Mouse (Mus musculus) lung, embryonic 14.5 days (tissue): ENCODE data around the gene Thegl. TPM values are rescaled to one million over a fixed set of nuclear protein-coding genes. Genes with fewer than 3 reads are reported as not detected.

Experiments
- ATAC-seq: fragments of 200-750 bp; cut with Nextera tagmentation; 2 replicates; pipeline ENCODE4 v1.8.0; 2017; ENCODE audit warnings: mild to moderate bottlenecking, moderate TSS enrichment, moderate library complexity; ENCODE audit not compliant: insufficient read depth
- DNase-seq: peaks from one replicate; pipeline ENCODE4 v3.0.0-alpha.2; 2015
- H3K27ac ChIP-seq: fragments of 300-500 bp; sonication (generic); 2 replicates; pipeline ENCODE4 v1.5.1; 2014; ENCODE audit warnings: low read depth, mild to moderate bottlenecking, moderate library complexity
- H3K27me3 ChIP-seq: fragments of 300-500 bp; sonication (generic); 2 replicates; pipeline ENCODE4 v1.6.1; 2014; ENCODE audit warnings: low read length, control low read depth; ENCODE audit not compliant: insufficient read depth
- H3K36me3 ChIP-seq: fragments of 300-500 bp; sonication (generic); 2 replicates; pipeline ENCODE4 v1.6.1; 2014; ENCODE audit warnings: control low read depth; ENCODE audit not compliant: insufficient read depth
- H3K4me1 ChIP-seq: fragments of 300-500 bp; sonication (generic); 2 replicates; pipeline ENCODE4 v1.6.1; 2014; ENCODE audit warnings: antibody characterized with exemption, control low read depth; ENCODE audit not compliant: insufficient read depth
- H3K4me2 ChIP-seq: fragments of 300-500 bp; sonication (generic); 2 replicates; pipeline ENCODE4 v1.6.1; 2014; ENCODE audit warnings: mild to moderate bottlenecking
- H3K4me3 ChIP-seq: fragments of 300-500 bp; sonication (generic); 2 replicates; pipeline ENCODE4 v1.5.1; 2014; ENCODE audit warnings: low read depth, low read length
- H3K9ac ChIP-seq: fragments of 300-500 bp; sonication (generic); 2 replicates; pipeline ENCODE4 v1.6.1; 2014
- H3K9me3 ChIP-seq: fragments of 300-500 bp; sonication (generic); 2 replicates; pipeline ENCODE4 v1.6.1; 2016; ENCODE audit warnings: low read depth, low read length, control low read depth
- CTCF ChIP-seq: IDR thresholded peaks from 2 replicates; pipeline ENCODE4 v1.5.1; 2016; ENCODE audit warnings: antibody characterized with exemption, low read depth
- WGBS: fragments of 180-500 bp; shearing (Covaris S2); extraction: QIAGEN DNeasy Blood & Tissue Kit; methylation state at CpG from one replicate; pipeline ENCODE4 v1.1.7; 2014; 5-methylcytosine and 5-hydroxymethylcytosine counted together
- polyA plus RNA-seq: library from polyadenylated mRNA; unstranded; fragments of >200 nt; fragmentation: Nextera tagmentation; extraction: Ambion mirVana; gene quantifications from 2 replicates; pipeline ENCODE4 v1.2.1, GENCODE M21; 2014

Thegl gene
- polyA plus RNA-seq, 1 experiment from 2014 or later: 0.30 TPM

DNA sequence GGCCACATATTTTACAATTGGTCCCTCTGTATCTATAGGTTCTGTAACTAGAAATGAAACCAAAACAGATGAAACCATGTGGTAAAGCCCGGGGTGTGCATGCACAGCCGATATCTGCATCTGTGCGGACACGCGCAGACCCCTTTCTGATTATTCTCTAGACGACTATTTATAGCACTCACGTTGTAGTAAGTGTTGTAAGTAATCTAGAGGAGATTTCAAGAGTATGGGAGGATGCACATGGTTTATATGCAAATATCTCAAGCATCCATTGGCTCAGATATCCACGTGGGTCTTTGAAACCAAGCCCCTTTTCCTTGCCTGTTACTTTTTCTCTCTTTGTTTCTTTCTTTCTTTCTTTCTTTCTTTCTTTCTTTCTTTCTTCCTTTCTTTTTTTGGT lies 58.0 kb downstream of the Thegl start:
- no peaks in the 10 kb centered on the region for H3K27me3 ChIP-seq
- DNase-seq (no peak), ATAC-seq (no peak)
- no peak overlapping the region for H3K27ac ChIP-seq
- no peaks in the 10 kb centered on the region for H3K36me3 ChIP-seq
- 76% methylated on average over 8 of the region's 8 CpGs for WGBS
- H3K4me2 ChIP-seq: no peak overlapping the region
- no peak overlapping the region for H3K9ac ChIP-seq
- no peak for TF ChIP-seq CTCF
- H3K4me1 ChIP-seq: no peaks in the 10 kb centered on the region
- H3K4me3 ChIP-seq: no peak overlapping the region
- no peaks in the 10 kb centered on the region for H3K9me3 ChIP-seq

GRCm38 (mm10) chr5:77074914-77075313 lies 59.1 kb downstream of the Thegl start:
- Histone ChIP-seq H3K4me2 (no peak overlapping the region), H3K4me1 (no peaks in the 10 kb centered on the region), H3K9me3 (no peaks in the 10 kb centered on the region), H3K27ac (no peak overlapping the region), H3K36me3 (no peaks in the 10 kb centered on the region), H3K27me3 (no peaks in the 10 kb centered on the region), H3K9ac (no peak overlapping the region), H3K4me3 (no peak overlapping the region)
- DNase-seq (peak; percentile 44), ATAC-seq (peak; percentile 21; the same call in 1 of the 2 replicates)
- no peak for TF ChIP-seq CTCF
- 61% methylated on average over 2 of the region's 2 CpGs for WGBS

- no peak for TF ChIP-seq CTCF
- 90% methylated on average over 4 of the region's 4 CpGs for WGBS
- Histone ChIP-seq H3K36me3 (no peaks in the 10 kb centered on the region), H3K4me3 (no peak overlapping the region), H3K27ac (no peak overlapping the region), H3K9me3 (no peaks in the 10 kb centered on the region), H3K4me2 (no peak overlapping the region), H3K27me3 (no peaks in the 10 kb centered on the region), H3K4me1 (no peaks in the 10 kb centered on the region), H3K9ac (no peak overlapping the region)
- DNase-seq (no peak), ATAC-seq (no peak)
These were observed 60.1 kb downstream of the Thegl start for GRCm38 (mm10) chr5:77075951-77076350.

GRCm38 (mm10) chr5:77080761-77081160 lies 64.9 kb downstream of the Thegl start:
- no peak for TF ChIP-seq CTCF
- 88% methylated on average over 4 of the region's 4 CpGs for WGBS
- Histone ChIP-seq H3K4me3 (no peak overlapping the region), H3K27me3 (no peaks in the 10 kb centered on the region), H3K9me3 (no peaks in the 10 kb centered on the region), H3K27ac (no peak overlapping the region), H3K4me2 (no peak overlapping the region), H3K4me1 (no peaks in the 10 kb centered on the region), H3K36me3 (no peaks in the 10 kb centered on the region), H3K9ac (no peak overlapping the region)
- ATAC-seq: no peak
- DNase-seq: no peak

DNA sequence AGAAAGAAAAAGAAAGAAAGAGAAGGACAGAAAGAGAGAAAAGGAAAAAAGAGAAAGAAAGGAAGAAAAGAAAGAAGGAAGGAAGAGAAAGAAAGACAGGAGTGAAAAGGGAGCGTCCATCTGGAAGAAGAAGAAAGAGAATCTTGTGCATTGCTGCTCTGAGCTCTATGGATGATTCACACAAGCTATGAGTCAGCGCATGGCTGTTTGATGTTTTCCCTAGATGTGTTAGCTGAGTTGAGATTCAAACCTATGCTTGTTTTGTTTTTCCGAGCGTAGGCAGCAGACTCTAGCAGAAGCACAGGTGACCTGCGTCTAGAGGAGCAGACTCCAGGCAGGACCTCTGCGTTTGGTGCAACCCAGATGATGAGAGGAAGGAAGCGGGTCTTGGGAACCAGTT lies 66.9 kb downstream of the Thegl start:
- Histone ChIP-seq H3K4me1 (no peaks in the 10 kb centered on the region), H3K9me3 (no peaks in the 10 kb centered on the region), H3K27ac (no peak overlapping the region), H3K9ac (no peak overlapping the region), H3K4me2 (no peak overlapping the region), H3K27me3 (no peaks in the 10 kb centered on the region), H3K36me3 (no peaks in the 10 kb centered on the region), H3K4me3 (no peak overlapping the region)
- no peak for ATAC-seq
- DNase-seq: no peak
- TF ChIP-seq CTCF: no peak
- WGBS: 75% methylated on average over 7 of the region's 7 CpGs

- H3K27me3 ChIP-seq: no peaks in the 10 kb centered on the region
- H3K27ac ChIP-seq: no peak overlapping the region
- H3K4me2 ChIP-seq: no peak overlapping the region
- WGBS: 87% methylated on average over 4 of the region's 4 CpGs
- no peaks in the 10 kb centered on the region for H3K4me1 ChIP-seq
- H3K36me3 ChIP-seq: no peaks in the 10 kb centered on the region
- H3K4me3 ChIP-seq: no peak overlapping the region
- TF ChIP-seq CTCF: no peak
- H3K9me3 ChIP-seq: no peaks in the 10 kb centered on the region
- ATAC-seq: no peak
- no peak overlapping the region for H3K9ac ChIP-seq
- no peak for DNase-seq
These were observed 68.6 kb downstream of the Thegl start for GRCm38 (mm10) chr5:77084418-77084817.

GRCm38 (mm10) chr5:77085753-77086450 lies 70.1 kb downstream of the Thegl start:
- ATAC-seq: no peak
- H3K9me3 ChIP-seq: no peaks in the 10 kb centered on the region
- H3K4me3 ChIP-seq: no peak overlapping the region
- H3K27ac ChIP-seq: no peak overlapping the region
- no peaks in the 10 kb centered on the region for H3K36me3 ChIP-seq
- peak; percentile 20 for DNase-seq
- no peaks in the 10 kb centered on the region for H3K4me1 ChIP-seq
- H3K4me2 ChIP-seq: no peak overlapping the region
- 70% methylated on average over 10 of the region's 10 CpGs for WGBS
- H3K9ac ChIP-seq: no peak overlapping the region
- no peak for TF ChIP-seq CTCF
- H3K27me3 ChIP-seq: no peaks in the 10 kb centered on the region

DNA sequence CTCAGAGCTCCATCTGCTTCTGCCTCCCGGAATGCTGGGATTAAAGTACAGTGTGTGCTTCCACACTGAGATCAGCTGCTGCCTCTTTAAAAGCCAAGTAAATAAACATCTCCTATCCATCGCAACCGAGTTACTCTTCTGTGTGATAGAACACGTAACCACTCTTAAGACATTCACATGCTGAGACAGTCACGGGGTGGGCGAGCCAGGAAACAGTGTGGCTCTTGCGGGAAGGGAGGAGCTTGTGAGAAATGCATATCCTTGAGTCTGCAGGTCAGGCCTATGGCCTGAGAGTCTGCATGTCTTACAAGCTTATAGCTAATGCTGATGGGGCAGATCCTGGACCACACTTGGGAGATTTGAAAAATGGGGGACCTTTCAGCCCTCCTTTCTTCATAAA lies 70.7 kb downstream of the Thegl start:
- DNase-seq (no peak), ATAC-seq (no peak)
- no peaks in the 10 kb centered on the region for H3K36me3 ChIP-seq
- H3K4me1 ChIP-seq: no peaks in the 10 kb centered on the region
- H3K4me3 ChIP-seq: no peak overlapping the region
- no peaks in the 10 kb centered on the region for H3K27me3 ChIP-seq
- no peak overlapping the region for H3K9ac ChIP-seq
- H3K4me2 ChIP-seq: no peak overlapping the region
- H3K27ac ChIP-seq: no peak overlapping the region
- no peak for TF ChIP-seq CTCF
- WGBS: 74% methylated on average over 7 of the region's 7 CpGs
- no peaks in the 10 kb centered on the region for H3K9me3 ChIP-seq
